Mouse (Mus musculus) left cerebral cortex, adult 2 months (tissue): ENCODE results near the gene Pde3a. TPM values are rescaled to one million over a fixed set of nuclear protein-coding genes. Genes with fewer than 3 reads are reported as not detected.
"Not testable (repeated sequence)": the region's sequence is repeated elsewhere in the genome, so short reads cannot be mapped to it uniquely, and the experiment has no call there.

Experiments
- DNase-seq, 2 experiments: peaks; one replicate each; pipeline ENCODE4 v3.0.0; 2021 to 2022; ENCODE audit warnings: low spot score in 2 of 2, mixed read lengths in 1 of 2; ENCODE audit errors: extremely low spot score in 1 of 2
- H3K27ac ChIP-seq: fragments of 200-600 bp; 2 replicates; pipeline ENCODE4 v1.8.1; 2022
- H3K4me3 ChIP-seq: fragments of 200-600 bp; 2 replicates; pipeline ENCODE4 v1.8.1; 2022
- CTCF ChIP-seq: fragments of 200-600 bp; IDR thresholded peaks from 2 replicates; pipeline ENCODE4 v1.8.1; 2022; ENCODE audit warnings: antibody characterized with exemption, mild to moderate bottlenecking, moderate library complexity
- intact Hi-C: fragments of 180-260 bp; cut with DNase I; formaldehyde crosslinking; loops from one replicate; pipeline ENCODE4 v1.15.1; 2025
- total RNA-seq, 2 experiments: library from RNA; stranded (reverse); gene quantifications; 2 replicates each; pipeline ENCODE4 v1.2.3; 2021

Pde3a gene
- total RNA-seq, 2 experiments from 2014 or later: 1.4 to 1.8 TPM

- no peak overlapping the region for H3K4me3 ChIP-seq
- no peak for TF ChIP-seq CTCF
- intact Hi-C loops: loop anchor here (5.0 kb wide), 1 partner anchor 541 kb away; no protein-coding TSS in a partner anchor
- DNase-seq: no peak
- no peak overlapping the region for H3K27ac ChIP-seq
Measured at GRCm38 (mm10) chr6:141308451-141308850, 59.4 kb downstream of the Pde3a start.

- Histone ChIP-seq H3K4me3 (no peak overlapping the region), H3K27ac (no peak overlapping the region)
- peak; percentile 52 for TF ChIP-seq CTCF
- no peak for DNase-seq
- intact Hi-C loops: loop anchor here (2.0 to 5.0 kb wide), 2 partner anchors 385 to 543 kb away; no protein-coding TSS in a partner anchor
Measured at GRCm38 (mm10) chr6:141309872-141310271, 60.8 kb downstream of the Pde3a start.

GRCm38 (mm10) chr6:141310351-141310750, 61.3 kb downstream of the Pde3a start:
- no peak for TF ChIP-seq CTCF
- DNase-seq: no peak
- intact Hi-C loops: loop anchor here (2.0 kb wide), 1 partner anchor 386 kb away; no protein-coding TSS in a partner anchor
- H3K4me3 ChIP-seq: no peak overlapping the region
- no peak overlapping the region for H3K27ac ChIP-seq

GRCm38 (mm10) chr6:141311615-141312014, 62.5 kb downstream of the Pde3a start:
- TF ChIP-seq CTCF: no peak
- H3K4me3 ChIP-seq: no peak overlapping the region
- intact Hi-C loops: loop anchor here (2.0 kb wide), 1 partner anchor 387 kb away; no protein-coding TSS in a partner anchor
- no peak overlapping the region for H3K27ac ChIP-seq
- DNase-seq: no peak

GRCm38 (mm10) chr6:141313112-141313511, 64.0 kb downstream of the Pde3a start:
- Histone ChIP-seq H3K27ac (no peak overlapping the region), H3K4me3 (no peak overlapping the region)
- no peak for DNase-seq
- TF ChIP-seq CTCF: no peak; the same call in 1 of the 2 replicates
- intact Hi-C loops: no loop called here

GRCm38 (mm10) chr6:141318440-141318839, 69.4 kb downstream of the Pde3a start:
- intact Hi-C loops: no loop called here

GRCm38 (mm10) chr6:141321253-141321652, 72.2 kb downstream of the Pde3a start:
- intact Hi-C loops: no loop called here
- H3K4me3 ChIP-seq: no peak overlapping the region
- no peak for DNase-seq
- H3K27ac ChIP-seq: no peak overlapping the region
- TF ChIP-seq CTCF: no peak

More at GRCm38 (mm10) chr6:141318440-141318839, 69.4 kb downstream of the Pde3a start:
- no peak for TF ChIP-seq CTCF
- DNase-seq: no peak
- Histone ChIP-seq H3K27ac (no peak overlapping the region), H3K4me3 (no peak overlapping the region)

- no peak for DNase-seq
- no peak overlapping the region for H3K27ac ChIP-seq
- intact Hi-C loops: no loop called here
- H3K4me3 ChIP-seq: no peak overlapping the region
- TF ChIP-seq CTCF: no peak
Measured at GRCm38 (mm10) chr6:141322961-141323360, 73.9 kb downstream of the Pde3a start.

GRCm38 (mm10) chr6:141327134-141327533, 78.1 kb downstream of the Pde3a start:
- H3K4me3 ChIP-seq, H3K27ac ChIP-seq, intact Hi-C loops, DNase-seq: not testable (repeated sequence)

- Histone ChIP-seq H3K27ac (no peak overlapping the region), H3K4me3 (no peak overlapping the region)
- TF ChIP-seq CTCF: no peak
- intact Hi-C loops: no loop called here
- DNase-seq: no peak
Measured at GRCm38 (mm10) chr6:141328071-141328470, 79.0 kb downstream of the Pde3a start.

GRCm38 (mm10) chr6:141331464-141331863, 82.4 kb downstream of the Pde3a start:
- intact Hi-C loops: no loop called here
- no peak overlapping the region for H3K27ac ChIP-seq

GRCm38 (mm10) chr6:141332613-141333165, 83.6 kb downstream of the Pde3a start:
- DNase-seq: no peak
- TF ChIP-seq CTCF: no peak
- intact Hi-C loops: no loop called here
- H3K27ac ChIP-seq: no peak overlapping the region
- H3K4me3 ChIP-seq: no peak overlapping the region

More at GRCm38 (mm10) chr6:141331464-141331863, 82.4 kb downstream of the Pde3a start:
- no peak overlapping the region for H3K4me3 ChIP-seq
- DNase-seq: no peak
- TF ChIP-seq CTCF: peak; percentile 50

GRCm38 (mm10) chr6:141333245-141333644, 84.2 kb downstream of the Pde3a start:
- no peak overlapping the region for H3K4me3 ChIP-seq
- no peak overlapping the region for H3K27ac ChIP-seq
- intact Hi-C loops: no loop called here
- TF ChIP-seq CTCF: no peak
- DNase-seq: no peak
